Mouse (Mus musculus) spleen, adult 2 months (tissue): ENCODE results near the gene Gm20388. TPM values are rescaled to one million over a fixed set of nuclear protein-coding genes. Genes with fewer than 3 reads are reported as not detected.
A peak's percentile ranks its signal among the peaks of the same experiment; 100 is the strongest.
"Not testable (repeated sequence)": the region's sequence is repeated elsewhere in the genome, so short reads cannot be mapped to it uniquely, and the experiment has no call there.

Experiments used
- DNase-seq, 2 experiments: peaks; one replicate each; pipeline versions ENCODE4 v3.0.0 to v3.0.0-alpha.2; 2012 to 2021; ENCODE audit warnings: low spot score in 2 of 2, low read depth in 1 of 2
- H3K27ac ChIP-seq: fragments of 200-500 bp; 2 replicates; pipeline ENCODE4 v1.5.1; 2012; ENCODE audit warnings: low read length, inconsistent platforms; ENCODE audit not compliant: insufficient read depth
- H3K27me3 ChIP-seq: fragments of 200-500 bp; 2 replicates; pipeline ENCODE4 v1.6.1; 2012; ENCODE audit warnings: mild to moderate bottlenecking, moderate library complexity, low read length, inconsistent platforms; ENCODE audit not compliant: control insufficient read depth, insufficient read depth
- H3K36me3 ChIP-seq: fragments of 200-500 bp; 2 replicates; pipeline ENCODE4 v1.6.1; 2012; ENCODE audit warnings: mild to moderate bottlenecking, low read length, inconsistent platforms; ENCODE audit not compliant: control insufficient read depth, insufficient read depth
- H3K4me1 ChIP-seq: fragments of 200-500 bp; 2 replicates; pipeline ENCODE4 v1.6.1; 2011; ENCODE audit warnings: inconsistent platforms; ENCODE audit not compliant: control insufficient read depth, insufficient read depth, insufficient read length
- H3K4me3 ChIP-seq: fragments of 200-500 bp; 2 replicates; pipeline ENCODE4 v1.5.1; 2011; ENCODE audit warnings: mild to moderate bottlenecking, inconsistent platforms; ENCODE audit not compliant: insufficient read depth, insufficient read length; ENCODE audit errors: extremely low read depth
- CTCF ChIP-seq: fragments of 200-500 bp; IDR thresholded peaks from 2 replicates; pipeline ENCODE4 v1.5.1; 2011; ENCODE audit warnings: mild to moderate bottlenecking, inconsistent platforms; ENCODE audit not compliant: insufficient read depth, insufficient read length, insufficient replicate concordance; ENCODE audit errors: extremely low read depth
- POLR2A ChIP-seq: fragments of 200-500 bp; IDR thresholded peaks from 2 replicates; pipeline ENCODE4 v1.6.1; 2011; ENCODE audit warnings: low read depth, low read length, inconsistent platforms
- WGBS: fragments of 180-500 bp; shearing (Covaris S2); methylation state at CpG from one replicate; pipeline ENCODE4 v1.1.7; 2018; 5-methylcytosine and 5-hydroxymethylcytosine counted together
- polyA plus RNA-seq: library from polyadenylated mRNA; depleted of rRNA; stranded (reverse); fragments of >200 nt; gene quantifications from 2 replicates; pipeline ENCODE4 v1.2.3, GENCODE M21; 2012

Gm20388 gene
- polyA plus RNA-seq, 1 experiment = 26.1 TPM

GRCm38 (mm10) chr8:120680405-120680804 is 769.8 kb downstream of the Gm20388 start:
- H3K4me1 ChIP-seq, H3K4me3 ChIP-seq, H3K36me3 ChIP-seq, H3K27me3 ChIP-seq, H3K27ac ChIP-seq: not testable (repeated sequence)
- TF ChIP-seq CTCF = peak; percentile 93
- DNase-seq = peak in 1 of 2 experiments; percentile 64
- 31% methylated on average over 7 of the region's 7 CpGs for WGBS

- H3K4me1 ChIP-seq = peaks cover 11% of the 10 kb centered on the region; the same call in 1 of the 2 replicates
- TF ChIP-seq POLR2A = no peak
- TF ChIP-seq CTCF = no peak
- 58% methylated on average over 10 of the region's 10 CpGs for WGBS
Observed at GRCm38 (mm10) chr8:120681113-120681512, 770.5 kb downstream of the Gm20388 start.

GRCm38 (mm10) chr8:120683602-120684001 is 773.0 kb downstream of the Gm20388 start:
- peak; percentile 59 to 86 for DNase-seq
- Histone ChIP-seq H3K4me3 (no peak overlapping the region), H3K4me1 (peaks cover 17% of the 10 kb centered on the region; the same call in 1 of the 2 replicates), H3K27ac (no peak overlapping the region), H3K27me3 (no peaks in the 10 kb centered on the region), H3K36me3 (no peaks in the 10 kb centered on the region)
- 17% methylated on average over 10 of the region's 10 CpGs for WGBS
- no peak for TF ChIP-seq POLR2A
- TF ChIP-seq CTCF = peak; percentile 86

More at GRCm38 (mm10) chr8:120681113-120681512, 770.5 kb downstream of the Gm20388 start:
- Histone ChIP-seq H3K4me3 (no peak overlapping the region), H3K27ac (no peak overlapping the region), H3K27me3 (no peaks in the 10 kb centered on the region), H3K36me3 (no peaks in the 10 kb centered on the region)
- DNase-seq = peak in 1 of 2 experiments; percentile 26

GRCm38 (mm10) chr8:120684082-120684481 is 773.4 kb downstream of the Gm20388 start:
- Histone ChIP-seq H3K36me3 (no peaks in the 10 kb centered on the region), H3K27ac (no peak overlapping the region), H3K4me1 (peaks cover 17% of the 10 kb centered on the region; the same call in 1 of the 2 replicates), H3K27me3 (no peaks in the 10 kb centered on the region), H3K4me3 (no peak overlapping the region)
- 84% methylated on average over 5 of the region's 5 CpGs for WGBS
- TF ChIP-seq POLR2A (no peak), CTCF (no peak)
- DNase-seq = no peak

GRCm38 (mm10) chr8:120685097-120685496 is 774.5 kb downstream of the Gm20388 start:
- WGBS = 71% methylated on average over 5 of the region's 5 CpGs
- no peak for DNase-seq
- TF ChIP-seq POLR2A = no peak
- TF ChIP-seq CTCF = no peak
- peaks cover 17% of the 10 kb centered on the region; the same call in 1 of the 2 replicates for H3K4me1 ChIP-seq
- H3K36me3 ChIP-seq = no peaks in the 10 kb centered on the region
- H3K27ac ChIP-seq = 0 out of 2 replicates have a peak overlapping the region, but pooled peaks have one; percentile 24
- H3K4me3 ChIP-seq = no peak overlapping the region
- no peaks in the 10 kb centered on the region for H3K27me3 ChIP-seq

GRCm38 (mm10) chr8:120685591-120685990 is 775.0 kb downstream of the Gm20388 start:
- DNase-seq = no peak
- 69% methylated on average over 8 of the region's 8 CpGs for WGBS
- Histone ChIP-seq H3K4me3 (no peak overlapping the region), H3K4me1 (peaks cover 17% of the 10 kb centered on the region; the same call in 1 of the 2 replicates), H3K27me3 (no peaks in the 10 kb centered on the region), H3K36me3 (no peaks in the 10 kb centered on the region), H3K27ac (peak overlapping the region; percentile 34)
- TF ChIP-seq CTCF (no peak), POLR2A (no peak)

- no peak overlapping the region for H3K4me3 ChIP-seq
- H3K36me3 ChIP-seq = no peaks in the 10 kb centered on the region
- H3K27ac ChIP-seq = peak overlapping the region; percentile 34
- no peak for DNase-seq
- H3K4me1 ChIP-seq = peaks cover 15% of the 10 kb centered on the region; the same call in 1 of the 2 replicates
- 17% methylated on average over 13 of the region's 13 CpGs for WGBS
- H3K27me3 ChIP-seq = no peaks in the 10 kb centered on the region
- no peak for TF ChIP-seq CTCF
- no peak for TF ChIP-seq POLR2A
Observed at GRCm38 (mm10) chr8:120686051-120686450, 775.4 kb downstream of the Gm20388 start.
